Mouse (Mus musculus): ENCODE measurements around the gene Chrnd.

The Chrnd gene

DNA sequence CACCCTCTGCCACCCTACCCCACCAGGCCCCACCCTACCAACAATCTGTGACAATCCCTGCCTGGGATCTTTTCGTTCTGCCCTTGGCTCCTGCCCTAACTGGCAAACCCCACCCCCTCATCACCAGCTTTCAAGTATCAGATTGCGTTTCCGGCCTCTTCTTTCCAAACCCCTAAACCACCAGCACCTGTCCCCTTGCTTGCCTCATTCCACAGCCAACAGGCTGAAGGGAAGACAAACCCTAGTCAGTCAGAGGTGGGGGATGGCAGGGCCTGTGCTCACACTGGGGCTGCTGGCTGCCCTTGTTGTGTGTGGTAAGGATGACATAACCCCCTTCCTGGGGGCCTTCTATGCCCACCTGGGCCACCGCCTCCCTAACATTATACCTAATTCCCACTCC, at the start of gene Chrnd:
Chrnd (plus strand) TSS at position 179 of the 400 bp plus-strand sequence.
- DNase-seq (ENCODE audit: extremely low read depth, low read depth, low spot score) = no peak

DNA sequence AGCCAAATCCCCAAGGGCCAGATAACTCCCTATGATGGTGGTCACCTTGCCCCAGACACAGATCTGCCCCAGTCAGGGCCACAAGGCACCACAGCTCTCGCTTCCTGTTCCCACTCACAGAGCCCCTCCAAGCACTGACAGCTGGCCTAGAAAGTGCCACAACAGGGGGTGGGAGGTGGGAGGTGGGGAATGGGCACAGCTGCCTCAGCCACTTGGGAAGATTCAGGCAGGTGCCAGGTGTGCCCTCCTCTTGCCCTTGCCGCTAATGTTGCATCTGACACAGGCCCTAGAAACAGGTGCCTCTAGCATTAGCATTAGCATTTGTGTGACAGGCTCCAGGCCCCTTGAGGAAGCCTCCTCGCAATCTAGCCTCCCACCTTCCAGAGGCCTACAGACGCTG, 48.9 kb upstream of the Chrnd start:
- no peak for DNase-seq (ENCODE audit: extremely low read depth, low read depth, low spot score)

DNA sequence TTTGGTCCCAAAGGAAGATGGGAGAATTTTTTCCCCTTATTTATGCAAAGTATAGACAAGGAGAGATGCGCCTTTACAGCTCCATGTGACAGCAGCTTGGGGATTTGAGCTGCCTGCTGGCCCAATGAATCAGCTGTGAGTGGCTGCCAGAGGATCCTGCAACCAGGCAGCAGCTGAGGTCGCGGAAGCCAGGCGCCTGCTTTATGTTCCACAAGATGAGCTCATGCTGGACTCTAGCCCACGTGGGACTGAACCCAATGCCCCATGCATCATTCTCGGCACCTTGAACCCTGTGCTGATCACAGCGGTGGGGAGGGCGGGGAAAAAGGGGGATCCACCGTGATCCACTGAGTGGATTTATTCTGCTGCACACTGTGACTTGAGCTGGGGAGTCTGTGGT, 48.0 kb upstream of the Chrnd start:
- DNase-seq (ENCODE audit: extremely low read depth, low read depth, low spot score) = no peak

DNA sequence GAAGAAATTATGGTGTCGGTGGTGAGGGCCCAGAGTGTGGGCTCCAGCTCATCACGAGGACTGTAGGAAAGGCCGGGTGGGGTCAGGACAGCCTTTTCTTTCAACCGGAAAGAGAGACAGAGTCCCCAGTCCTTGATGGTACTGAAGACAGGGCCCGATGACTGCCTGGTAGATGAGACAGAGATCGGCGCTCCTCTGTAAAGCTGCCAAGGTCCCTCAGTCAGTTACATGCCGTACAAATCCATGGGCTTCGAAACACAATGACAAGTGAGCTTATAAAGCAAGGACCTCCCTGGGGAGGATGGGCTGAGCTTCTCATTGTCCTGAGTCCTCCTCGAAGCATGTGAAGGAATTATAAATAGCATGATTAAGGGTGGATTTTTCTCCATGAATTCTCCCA, 47.3 kb upstream of the Chrnd start:
- no peak for DNase-seq (ENCODE audit: extremely low read depth, low read depth, low spot score)

DNA sequence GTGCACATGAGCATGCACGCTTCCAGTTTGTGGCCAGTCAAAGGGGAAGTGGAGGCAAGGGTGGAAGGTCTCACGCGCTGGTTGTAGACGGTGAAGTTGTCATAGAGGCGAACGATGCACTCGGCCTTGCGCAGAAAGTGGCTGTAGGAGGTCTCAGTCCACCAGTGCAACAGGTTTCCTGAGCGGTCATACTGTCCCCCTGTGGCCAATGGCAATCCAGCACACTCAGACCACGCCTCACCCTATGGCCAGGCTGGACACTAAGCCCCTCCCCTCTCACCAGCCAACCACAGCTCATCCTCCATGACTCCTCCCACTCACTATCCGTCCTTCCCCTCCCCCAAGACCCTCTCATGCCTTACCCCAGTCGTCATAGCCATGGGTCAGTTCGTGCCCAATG, 41.0 kb upstream of the Chrnd start:
- DNase-seq (ENCODE audit: extremely low read depth, low read depth, low spot score) = no peak

DNA sequence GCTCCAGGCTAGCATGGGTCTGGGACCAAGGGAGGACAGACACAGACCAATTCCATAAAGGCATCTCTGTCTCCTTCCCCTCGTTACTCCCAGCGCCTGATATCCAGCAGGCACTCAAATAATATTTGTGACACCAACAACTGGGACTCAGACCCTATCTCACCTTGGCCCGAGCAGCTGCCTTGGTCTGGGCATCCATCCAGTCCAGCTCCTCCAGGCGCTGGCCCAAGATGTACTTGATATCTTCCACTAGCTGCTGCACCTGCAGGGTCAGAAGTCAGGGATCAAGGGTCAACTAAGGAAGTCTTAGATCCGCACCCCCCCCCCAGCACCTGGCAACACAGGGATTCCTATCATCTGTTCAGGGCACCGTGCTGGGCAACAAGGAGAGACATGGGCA, 39.1 kb upstream of the Chrnd start:
- DNase-seq (ENCODE audit: extremely low read depth, low read depth, low spot score) = no peak

DNA sequence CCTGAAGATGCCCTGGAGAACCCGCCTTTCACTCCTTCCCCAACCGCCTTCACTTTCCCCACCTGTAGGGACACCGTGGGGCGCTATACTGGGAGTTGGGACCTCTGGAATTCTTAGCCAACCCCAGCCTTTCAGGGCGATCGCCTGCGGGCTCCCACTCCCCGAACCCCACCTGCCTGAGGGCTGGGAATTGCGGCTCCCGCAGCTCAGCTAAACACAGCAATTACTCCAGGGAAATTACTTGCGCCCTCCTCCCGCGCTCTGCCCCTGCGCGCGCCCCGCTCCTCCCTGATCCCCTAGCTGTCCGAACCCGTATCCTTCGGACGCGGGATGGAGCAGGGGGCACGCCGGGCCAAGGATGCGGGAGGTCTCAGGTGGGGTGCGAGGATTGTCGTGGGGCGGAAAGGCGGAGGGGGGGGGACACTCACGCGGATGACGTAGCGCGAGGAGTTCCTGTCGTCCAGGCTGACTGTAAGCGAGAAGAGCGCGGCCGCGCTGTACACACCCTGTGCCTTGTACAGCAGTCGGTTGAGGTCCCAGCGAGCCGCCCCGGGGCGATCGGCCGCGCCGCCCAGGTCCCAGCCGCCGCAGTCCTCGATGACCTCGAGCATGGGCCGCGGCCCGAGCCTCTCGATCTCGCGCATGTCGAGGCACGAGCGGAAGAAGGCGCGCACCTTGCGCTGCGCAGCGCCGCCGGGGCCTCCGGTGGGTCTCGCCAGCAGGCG, 36.5 kb upstream of the Chrnd start:
- no peak for DNase-seq (ENCODE audit: extremely low read depth, low read depth, low spot score)

DNA sequence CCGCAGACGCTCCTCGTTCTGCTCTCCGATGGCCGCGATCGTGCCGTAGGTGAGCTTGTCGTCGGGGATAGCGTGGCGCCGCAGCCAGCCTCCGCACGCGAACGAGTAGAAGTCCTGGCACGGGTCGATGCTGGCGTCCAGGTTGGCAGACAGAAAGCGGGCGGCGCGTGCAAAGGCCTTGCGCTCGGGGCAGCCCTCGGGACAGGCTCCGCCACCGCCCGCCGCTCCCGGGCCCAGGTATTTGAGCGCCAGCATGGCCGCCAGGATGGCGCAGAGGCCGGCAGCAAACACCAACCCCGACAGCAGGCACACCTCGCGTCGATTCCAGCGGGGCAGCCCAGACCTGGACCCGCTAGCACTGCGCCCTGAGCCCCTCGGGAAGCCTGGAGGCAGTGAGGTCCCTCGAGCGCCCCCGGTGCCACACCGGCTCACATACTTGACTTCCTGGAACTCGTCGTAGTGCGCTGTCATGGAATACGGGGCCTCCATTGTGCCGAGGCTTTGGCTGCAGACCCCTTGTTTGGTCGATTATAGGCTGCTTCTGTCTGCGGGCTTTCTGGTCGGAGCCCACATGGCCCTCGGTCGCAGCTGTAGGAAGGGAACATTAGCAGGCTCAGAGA, 35.8 kb upstream of the Chrnd start:
- DNase-seq (ENCODE audit: extremely low read depth, low read depth, low spot score) = no peak

DNA sequence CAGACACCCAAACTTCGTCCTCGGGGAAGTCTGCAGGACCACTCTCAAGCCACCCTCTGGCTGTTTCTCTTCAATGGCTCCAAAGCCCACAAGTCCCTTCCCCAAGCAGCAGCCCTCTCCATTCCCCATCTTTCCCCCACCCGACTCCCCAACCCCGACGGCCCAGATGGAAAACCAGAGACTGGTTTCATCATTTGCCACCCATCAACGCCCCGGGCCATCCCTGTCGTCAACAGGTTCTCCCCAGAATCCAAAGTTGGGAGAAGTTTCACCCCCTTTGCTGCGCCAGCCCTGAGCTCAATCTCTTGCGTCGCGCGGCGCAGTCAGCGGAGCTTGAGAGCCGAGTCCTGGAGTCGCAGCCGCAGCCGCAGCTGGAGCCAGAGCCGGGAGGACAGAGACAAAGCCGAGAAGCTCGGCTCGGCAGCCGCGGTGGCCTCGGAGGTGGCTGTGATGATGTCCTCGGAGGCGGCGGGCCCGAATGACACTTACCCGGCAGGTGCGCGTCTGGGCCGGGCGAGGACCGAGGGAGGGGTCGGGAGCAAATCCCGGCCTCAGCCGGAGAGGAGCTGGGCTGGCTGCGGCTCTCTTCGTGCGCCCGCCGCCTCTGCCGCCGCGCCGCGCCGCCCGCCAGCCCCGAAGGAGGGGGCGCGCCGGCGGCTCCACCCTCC, 34.7 kb upstream of the Chrnd start:
- DNase-seq (ENCODE audit: extremely low read depth, low read depth, low spot score) = no peak

DNA sequence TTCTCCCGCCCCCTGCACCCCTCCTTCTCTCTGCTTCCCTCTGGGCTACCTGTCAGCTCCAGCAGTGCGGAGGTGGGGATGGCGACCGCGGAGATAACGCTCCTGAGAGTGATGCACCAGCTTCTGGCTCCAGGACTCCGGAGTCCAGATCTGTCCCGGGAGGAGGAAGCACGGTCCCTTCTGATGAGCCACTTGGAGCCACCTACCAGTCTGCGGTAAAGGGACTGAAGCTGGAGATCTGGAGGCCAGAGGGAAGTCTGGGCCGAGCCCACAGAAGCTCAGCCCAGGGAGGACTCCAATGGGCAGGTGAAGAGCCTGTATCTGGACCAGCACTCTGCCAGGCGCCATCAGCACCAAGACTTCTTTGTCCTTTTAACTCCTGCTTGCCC, 34.2 kb upstream of the Chrnd start, which contains the start of gene Ecel1:
Ecel1 (minus strand) TSS at position 323 of the 389 bp plus-strand sequence.
- DNase-seq (ENCODE audit: extremely low read depth, low read depth, low spot score) = no peak

DNA sequence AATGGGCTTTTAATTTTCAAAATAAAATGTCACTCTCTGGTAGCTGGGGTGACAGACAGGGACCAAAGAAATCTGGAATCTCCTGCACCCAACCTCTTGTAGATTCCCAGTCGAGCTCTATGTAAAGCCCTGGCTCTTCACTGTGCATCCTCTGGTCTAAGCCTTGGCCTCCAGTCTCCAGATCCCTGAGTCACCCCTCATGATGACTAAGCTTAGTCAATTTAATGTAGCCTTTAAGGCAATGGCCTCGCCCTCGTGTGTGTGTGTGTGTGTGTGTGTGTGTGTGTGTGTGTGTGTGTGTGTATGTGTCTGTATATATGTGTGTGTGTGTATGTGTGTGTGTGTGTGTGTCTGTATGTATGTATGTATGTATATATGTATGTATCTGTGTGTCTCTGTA, 31.0 kb upstream of the Chrnd start:
- DNase-seq (ENCODE audit: extremely low read depth, low read depth, low spot score) = no peak

DNA sequence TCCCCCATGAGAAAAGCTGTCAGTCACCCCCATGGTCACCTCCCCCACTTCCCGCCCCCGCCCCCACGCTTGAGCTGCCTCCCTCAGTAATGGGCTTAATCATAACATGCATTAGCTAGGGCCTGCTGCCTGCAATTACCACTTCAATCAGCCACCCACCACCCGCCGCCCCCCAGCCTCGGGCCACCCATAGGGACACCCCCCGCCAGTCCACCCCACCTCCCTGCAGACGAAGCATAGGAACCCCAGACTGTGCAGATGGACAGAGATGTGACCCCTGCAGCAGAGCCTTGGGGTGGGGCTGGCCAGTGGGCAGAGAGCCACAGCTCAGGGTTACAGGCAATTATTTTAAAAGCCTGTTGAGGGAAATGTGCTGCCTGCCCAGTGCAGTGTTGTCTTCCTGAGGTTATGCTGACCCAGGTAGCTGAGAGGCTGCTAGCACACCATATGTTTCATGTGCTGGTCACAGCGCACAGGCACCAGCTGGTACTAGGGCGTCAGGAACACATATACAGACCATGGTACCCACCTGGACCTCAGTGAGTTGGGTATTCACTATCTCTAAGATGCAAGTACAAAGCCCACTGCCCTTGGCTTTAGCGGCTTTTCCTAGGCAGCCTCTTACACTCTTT, 26.1 kb upstream of the Chrnd start:
- no peak for DNase-seq (ENCODE audit: extremely low read depth, low read depth, low spot score)

DNA sequence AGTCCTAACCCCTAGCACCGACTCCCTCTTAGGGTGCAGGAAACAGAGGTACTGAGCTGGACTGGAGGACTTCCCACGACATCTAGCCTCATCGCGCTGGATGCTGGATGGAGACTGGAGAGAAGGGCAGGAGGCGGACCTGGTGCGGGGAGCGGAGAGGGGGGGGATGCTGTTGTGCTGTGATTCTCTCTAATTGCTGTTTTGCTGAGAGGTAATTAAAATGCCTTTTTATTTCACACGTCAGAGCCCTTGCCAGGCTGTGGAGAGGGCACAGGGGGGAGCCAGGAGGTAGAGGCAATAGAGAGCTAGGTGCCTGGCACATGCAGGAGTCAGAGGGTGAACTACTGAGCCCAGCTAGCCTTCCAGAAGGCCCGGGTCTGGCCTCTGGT, 25.6 kb upstream of the Chrnd start:
- no peak for DNase-seq (ENCODE audit: extremely low read depth, low read depth, low spot score)

DNA sequence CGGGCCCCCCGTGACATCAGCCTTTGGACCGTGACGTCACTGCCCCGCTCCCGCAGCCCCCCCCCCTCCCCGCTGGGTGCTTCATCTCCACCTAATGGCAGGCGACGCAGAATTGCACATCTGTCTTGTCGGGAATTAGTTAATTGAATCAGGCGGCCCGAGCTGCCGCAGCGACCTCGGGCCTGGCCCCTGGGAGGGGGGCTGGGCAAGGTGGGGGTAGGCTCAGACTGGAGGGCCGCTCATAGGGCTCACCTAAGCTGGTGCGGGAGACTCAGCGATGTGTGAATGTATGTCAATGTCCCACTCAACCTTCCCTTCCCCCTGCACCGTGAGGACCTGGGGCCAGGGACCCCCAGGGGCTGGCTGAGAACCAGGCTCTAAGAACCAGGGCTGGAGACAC, 19.9 kb upstream of the Chrnd start:
- DNase-seq (ENCODE audit: extremely low read depth, low read depth, low spot score) = no peak

DNA sequence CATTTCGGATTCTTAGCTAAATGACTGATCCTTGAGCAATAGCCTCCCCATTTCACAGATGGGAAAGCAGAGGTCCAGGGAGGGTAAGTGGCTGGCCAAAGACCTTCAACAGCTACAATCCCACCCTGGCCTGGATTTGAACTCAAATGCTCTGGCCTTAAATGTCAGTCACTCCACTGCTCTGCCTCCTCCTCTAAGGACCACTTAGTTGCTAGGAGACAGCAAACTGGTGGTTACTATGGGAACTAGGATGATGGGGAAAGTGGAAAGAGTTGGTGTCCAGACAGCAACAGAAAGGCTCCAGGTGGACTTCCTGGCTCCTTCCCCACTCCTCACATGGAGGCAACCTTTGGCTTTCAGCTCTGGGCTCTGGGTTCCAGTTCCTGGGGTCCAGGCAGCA, 19.1 kb upstream of the Chrnd start:
- no peak for DNase-seq (ENCODE audit: extremely low read depth, low read depth, low spot score)

DNA sequence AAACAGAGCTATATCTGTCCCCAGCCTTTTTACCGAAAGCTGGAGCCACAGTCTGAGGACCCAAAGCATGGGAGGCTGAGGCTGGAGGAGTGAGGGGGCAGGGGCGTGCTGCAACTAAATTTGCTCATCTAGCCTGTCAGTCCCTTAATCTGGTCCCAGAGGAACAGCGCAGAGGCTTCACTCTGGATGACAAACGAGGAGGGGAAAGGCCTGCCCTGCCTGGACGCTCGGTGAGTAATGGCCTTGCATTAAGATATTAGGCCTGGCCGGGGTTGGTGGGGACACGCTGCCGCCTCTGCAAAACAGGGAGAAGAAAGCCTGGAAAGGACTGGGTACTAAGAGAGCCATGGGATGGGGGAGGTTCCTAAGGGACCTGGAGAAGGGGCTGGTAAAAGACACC, 18.1 kb upstream of the Chrnd start:
- DNase-seq (ENCODE audit: extremely low read depth, low read depth, low spot score) = no peak

DNA sequence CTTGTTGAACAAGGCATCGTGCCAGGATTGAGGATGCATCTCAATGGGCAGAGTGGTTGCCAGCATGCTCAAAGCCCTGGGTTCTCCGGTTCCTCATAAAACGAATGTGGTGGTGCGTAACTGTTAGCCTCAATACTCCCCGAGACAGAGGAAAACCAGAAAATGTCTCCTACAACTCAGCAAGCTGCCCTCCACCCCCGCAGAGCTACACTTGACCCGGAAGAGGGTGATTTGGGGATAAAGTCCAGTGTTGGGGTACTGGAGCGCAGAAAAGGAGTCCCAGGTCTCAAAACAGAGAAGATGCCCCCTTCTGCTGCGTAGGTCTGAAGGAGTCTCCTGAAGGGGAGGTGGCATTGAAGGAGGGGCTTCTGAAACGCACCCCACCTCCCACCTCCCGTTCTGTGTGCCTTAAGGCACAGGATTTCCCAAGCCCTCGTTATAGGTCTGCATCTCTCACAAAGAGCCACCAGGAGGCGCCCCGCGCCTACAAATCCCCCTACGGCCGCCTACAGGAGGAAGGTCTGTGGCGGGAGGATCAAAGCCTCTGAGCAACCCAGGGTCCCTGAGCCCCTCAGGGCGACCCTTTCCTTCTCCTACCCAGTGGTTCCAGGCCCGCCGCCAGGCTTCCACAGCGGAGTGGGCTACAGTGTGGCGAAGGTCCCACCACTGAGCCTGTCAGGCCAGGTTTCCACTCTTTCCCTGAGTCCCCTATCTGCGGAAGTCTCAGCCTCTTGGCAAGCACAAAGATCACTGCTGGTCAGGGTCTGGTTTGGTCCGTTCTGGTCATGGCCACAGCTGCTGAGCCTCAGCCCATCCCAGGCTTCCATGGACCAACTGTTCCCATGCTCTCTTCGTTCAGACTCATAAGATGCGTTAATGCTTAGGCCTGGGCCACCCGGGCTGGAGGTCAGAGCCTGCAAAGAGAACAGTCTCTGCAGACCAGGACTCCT, 16.1 kb upstream of the Chrnd start:
- no peak for DNase-seq (ENCODE audit: extremely low read depth, low read depth, low spot score)

DNA sequence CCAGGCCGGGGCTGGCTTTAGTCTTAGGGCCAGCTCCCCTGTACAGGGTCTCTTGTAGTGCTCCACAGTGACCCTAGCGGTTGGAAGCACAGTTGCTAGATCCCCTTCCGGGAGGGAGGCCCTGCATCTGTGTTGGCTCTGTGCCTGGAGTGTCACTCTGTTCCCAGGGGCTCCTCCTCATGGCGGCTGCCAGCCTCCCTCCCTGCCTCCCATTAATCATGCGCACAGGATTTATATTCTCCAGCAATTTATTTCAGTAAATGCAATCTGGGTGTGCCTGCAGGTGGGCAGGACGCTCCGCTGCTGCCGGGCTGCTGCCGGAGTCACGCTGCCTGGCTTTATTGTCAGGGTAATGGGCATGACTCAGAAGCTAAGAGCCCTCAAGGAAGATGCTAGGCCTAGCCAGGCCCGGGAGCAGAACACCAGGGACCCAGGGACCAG, 14.5 kb upstream of the Chrnd start:
- DNase-seq (ENCODE audit: extremely low read depth, low read depth, low spot score) = no peak

DNA sequence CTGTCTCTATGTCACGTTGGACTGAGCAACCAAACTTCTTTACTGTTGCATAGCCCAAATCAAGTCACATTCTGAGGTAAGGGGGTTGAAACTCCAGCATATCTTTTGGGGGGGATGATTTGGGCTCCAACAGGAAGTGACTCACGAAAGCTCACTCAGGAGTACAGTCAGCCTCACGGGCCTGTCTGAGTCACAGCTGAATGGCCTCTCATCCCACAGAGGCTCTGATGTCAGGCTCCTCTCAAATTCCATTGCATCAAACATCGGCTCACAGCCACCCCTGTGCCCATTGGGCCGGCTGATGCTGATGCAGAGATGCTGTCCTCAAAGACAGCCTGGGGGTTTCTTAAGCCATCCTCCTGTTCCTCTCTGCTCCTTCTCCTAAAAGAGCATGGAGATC, 9.5 kb upstream of the Chrnd start:
- DNase-seq (ENCODE audit: extremely low read depth, low read depth, low spot score) = no peak

DNA sequence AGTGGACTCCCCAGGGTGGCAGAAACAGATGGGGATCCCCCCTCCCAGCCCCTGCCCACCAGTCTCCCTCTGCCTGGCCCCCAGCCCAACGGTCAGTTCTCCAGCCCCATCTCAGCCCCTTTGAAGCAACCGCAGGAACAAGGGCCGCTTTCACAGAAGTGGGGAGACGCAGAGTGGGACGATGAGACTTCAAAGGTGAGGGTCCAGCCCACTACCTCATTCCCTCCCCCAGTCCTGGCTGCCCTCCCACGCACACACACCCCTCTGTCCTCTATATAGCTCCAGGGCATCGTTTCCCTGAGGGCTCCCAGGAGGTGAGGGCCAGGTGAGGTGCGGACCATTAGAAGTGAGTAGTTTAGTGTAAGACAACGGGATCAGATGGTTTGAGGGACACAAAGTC, 7.4 kb upstream of the Chrnd start, which contains the start of gene Prss56:
Prss56 (plus strand) TSS at position 301 of the 400 bp plus-strand sequence.
- DNase-seq (ENCODE audit: extremely low read depth, low read depth, low spot score) = no peak

Measured in fat pad, adult 2 months (tissue).